Mouse (Mus musculus): Measurements from ENCODE around the gene Ttll5.

DNA sequence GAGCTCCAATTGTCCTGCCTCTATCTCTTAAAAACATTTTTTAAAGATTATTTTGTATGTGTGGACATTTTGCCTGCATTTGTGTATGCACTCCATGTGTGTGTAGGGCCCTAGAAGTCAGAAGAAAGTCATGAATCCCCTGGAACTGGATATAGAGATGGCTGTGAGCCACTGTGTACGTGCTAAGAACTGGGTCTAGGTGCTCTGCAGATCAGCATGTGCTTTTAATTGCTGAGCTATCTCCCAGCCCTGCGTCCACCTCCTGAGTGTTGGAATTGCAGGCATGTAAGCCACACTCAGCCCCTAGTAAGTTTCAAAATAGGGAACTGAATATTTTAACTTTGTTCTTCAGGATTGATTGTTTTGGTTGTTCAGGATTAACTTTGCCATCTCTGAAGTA is 10.1 kb downstream of the Ttll5 start:
- TF ChIP-seq GATA1 (IDR thresholded peaks at IDR 0.05; ENCODE audit: borderline replicate concordance, low read length): no peak
- no peak for TF ChIP-seq FLI1 (IDR thresholded peaks at IDR 0.05; ENCODE audit: low read length)
